Mouse (Mus musculus): ENCODE data around the gene Actg2.
"Not testable (repeated sequence)": the region's sequence is repeated elsewhere in the genome, so short reads cannot be mapped to it uniquely, and the experiment has no call there.

Gene Actg2

DNA sequence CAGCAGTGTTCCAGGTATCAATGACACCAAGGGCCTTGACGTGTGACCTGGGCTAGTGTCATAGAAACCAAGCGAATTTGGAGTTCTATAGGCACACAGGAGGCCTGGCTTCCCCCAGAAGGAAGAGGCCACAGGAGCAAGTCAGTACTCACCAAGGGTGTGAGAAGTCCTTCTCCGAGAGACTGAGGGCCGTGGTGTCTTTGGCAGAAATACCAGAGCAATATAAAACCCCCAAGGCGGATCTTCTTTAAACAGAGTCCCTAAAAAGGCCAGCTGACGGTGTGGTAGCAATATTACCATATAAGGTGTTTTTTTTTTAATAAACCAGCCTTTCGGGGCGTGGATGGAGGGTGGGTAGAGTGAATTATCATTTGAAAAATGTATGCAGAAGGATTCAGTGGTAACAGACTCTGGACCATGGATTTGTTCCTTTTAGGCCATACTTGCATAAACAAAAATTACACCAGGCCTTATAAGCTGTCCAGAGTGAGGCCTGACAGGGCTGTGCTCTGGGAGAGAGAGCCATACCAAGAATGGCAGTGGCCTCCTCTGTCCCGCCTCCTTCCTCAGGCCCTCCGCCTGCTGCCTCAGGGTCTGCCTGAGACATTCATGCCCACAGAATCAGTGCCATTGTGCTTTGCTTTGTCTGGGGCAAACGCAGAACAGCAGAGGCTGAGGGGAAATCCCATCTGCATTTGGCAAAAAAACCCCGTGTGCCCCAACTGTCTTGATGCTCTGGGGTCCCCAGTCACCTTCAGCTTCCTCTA is at the start of gene Actg2:
Gene Actg2, minus strand, starts transcription at position 238 of the 767 bp plus-strand sequence.
- no peak for DNase-seq

GRCm38 (mm10) chr6:83585328-83585727 is 49.3 kb upstream of the Actg2 start:
- DNase-seq: not testable (repeated sequence)

DNA sequence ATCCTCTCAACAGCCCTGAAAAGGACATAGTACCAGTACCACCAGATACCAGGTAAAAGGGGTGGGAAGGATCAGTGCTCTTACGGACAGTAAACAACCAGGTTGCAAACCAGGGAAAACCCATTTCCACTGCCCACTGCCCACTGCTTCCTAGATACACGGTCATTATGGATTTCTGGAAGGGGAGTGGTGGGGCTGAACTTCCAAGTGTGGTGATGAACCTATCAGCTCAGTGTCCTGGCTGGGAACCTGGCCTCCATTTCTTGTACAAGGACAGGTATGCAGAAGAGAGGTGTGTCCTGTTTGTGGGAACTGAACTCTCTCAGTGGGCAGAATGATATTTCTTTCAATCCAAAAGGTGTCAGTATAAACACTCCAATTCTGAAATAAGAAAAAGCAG is 47.5 kb upstream of the Actg2 start:
- DNase-seq: no peak

DNA sequence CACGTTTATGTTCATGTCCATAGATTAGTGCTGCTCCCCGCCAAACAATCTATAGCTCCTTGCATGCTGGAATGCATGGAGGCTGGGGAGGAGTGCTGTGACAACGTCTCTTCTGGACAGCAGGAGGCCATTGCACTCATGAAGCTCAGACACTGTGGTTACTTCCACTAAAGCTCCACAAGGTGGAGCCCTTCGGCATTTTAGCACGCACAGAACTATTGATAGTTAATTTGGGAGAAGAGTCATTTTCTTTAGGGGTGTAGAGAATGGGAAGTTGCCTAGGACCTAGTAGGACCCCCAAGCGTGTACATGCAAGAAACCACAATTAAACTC is 46.8 kb upstream of the Actg2 start:
- DNase-seq: peak; percentile 34

GRCm38 (mm10) chr6:83582135-83582937 is 46.3 kb upstream of the Actg2 start:
- DNase-seq: no peak

- no peak for DNase-seq
Measured at GRCm38 (mm10) chr6:83577534-83577933, 41.5 kb upstream of the Actg2 start.

DNA sequence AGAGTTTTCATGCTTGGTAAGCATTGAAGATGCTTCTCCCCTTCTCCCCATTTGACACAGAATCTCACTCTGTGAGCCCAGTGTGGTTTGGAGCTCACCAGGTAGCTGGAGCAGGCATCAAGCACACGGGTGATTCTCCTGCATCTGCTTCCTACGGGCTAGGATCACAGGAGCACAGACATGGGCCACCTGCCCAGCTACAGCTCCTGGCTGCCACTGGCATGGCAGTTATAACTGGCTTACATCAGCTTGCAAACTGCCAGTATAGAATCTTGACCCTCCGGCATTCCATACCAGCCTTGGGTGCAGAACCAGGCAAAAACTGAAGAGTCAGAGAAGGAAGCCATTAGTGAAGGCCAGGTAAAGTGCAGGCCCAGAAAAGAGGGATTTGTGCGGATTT is 39.5 kb upstream of the Actg2 start:
- no peak for DNase-seq

DNA sequence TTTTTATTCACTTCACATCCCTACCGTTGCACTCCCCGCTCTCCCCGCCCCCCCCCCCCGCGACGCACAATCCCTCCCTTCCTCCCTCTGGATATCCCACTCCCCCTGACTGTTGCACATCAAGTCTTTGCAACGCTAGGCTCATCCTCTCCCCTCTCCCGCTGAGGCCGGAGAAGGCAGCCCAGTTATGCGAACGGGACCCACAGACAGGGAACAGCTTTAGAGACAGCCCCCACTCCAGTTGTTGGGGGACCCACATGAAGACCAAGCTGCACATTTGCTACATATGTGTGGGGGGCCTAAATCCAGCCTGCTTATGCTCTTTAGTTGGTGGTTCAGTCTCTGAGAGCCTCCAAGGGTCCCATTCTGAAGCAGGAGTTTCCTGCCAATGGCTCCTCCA is 36.6 kb upstream of the Actg2 start, which contains the start of gene Stambp:
Gene Stambp, minus strand, starts transcription at position 59 of the 400 bp plus-strand sequence.
- no peak for DNase-seq

- DNase-seq: peak; percentile 95
Measured at GRCm38 (mm10) chr6:83571840-83572667, 36.0 kb upstream of the Actg2 start.

DNA sequence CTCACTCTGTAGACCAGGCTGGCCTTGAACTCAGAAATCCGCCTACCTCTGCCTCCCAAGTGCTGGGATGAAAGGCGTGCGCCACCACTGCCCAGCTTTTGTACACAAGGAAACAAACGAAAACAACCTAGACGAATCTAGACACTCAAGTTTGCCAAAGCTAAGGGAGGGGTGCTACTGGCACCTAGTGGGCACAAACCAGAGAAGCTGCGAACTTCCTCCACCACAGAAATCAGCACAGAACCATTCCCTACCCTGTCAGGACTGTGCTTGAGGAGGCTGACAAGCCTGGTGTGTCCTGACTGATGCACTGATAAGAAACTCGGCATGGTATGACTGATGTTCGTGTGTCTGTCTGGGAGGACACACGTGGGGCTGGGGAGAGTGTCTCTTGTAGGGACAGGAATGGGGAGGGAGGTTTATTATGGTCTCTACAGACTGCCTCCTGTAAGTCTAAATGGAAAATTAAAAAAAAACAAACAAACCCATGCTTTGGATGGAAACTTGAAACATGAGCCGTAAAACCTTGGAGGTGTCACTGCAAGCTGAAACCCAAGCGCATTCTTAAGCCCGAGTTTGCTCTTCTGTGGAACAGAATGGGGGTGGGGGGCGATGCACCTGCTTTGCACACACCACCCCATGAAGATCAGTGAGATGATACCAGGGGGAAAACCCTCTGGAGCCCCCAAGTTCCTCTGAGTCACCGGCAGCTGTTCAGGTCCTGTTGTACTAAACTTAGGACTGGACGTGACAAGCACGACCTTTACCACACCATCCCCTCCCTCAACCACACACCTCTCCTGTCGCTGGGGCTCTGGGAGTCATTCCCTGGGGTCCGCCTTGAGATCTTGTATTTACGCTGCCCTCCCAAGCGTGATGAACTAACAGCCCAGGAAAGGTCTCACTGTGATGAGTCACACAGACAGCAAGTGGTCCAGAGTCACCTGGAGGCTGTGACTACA is 33.1 kb upstream of the Actg2 start:
- DNase-seq: peak; percentile 24

DNA sequence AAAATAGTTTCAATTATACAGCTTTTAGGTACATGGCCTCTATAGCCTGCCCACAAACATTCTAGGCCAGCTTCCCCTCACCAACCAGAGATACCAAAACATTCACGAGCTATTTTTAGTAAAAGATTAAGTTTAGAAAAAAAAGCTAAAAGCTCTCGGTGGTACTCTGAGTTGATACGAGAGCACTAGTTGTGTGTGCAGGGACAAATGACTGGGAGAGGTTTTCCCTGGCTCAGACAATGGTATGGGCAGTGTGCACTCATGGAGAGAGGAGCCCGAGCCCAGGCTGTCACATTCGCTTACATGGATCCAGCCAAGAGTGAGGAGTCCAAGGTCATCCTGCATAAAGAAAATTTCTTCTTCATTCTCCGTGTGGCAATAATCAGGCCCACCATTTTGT is 19.9 kb upstream of the Actg2 start:
- DNase-seq: no peak

GRCm38 (mm10) chr6:83548346-83548745 is 12.3 kb upstream of the Actg2 start:
- DNase-seq: no peak

GRCm38 (mm10) chr6:83545778-83546177 is 9.7 kb upstream of the Actg2 start:
- DNase-seq: peak; percentile 19

GRCm38 (mm10) chr6:83541756-83542456 is 5.8 kb upstream of the Actg2 start:
- peak; percentile 72 for DNase-seq

GRCm38 (mm10) chr6:83540017-83540416 is 4.0 kb upstream of the Actg2 start:
- peak; percentile 58 for DNase-seq

GRCm38 (mm10) chr6:83536795-83537059 is 662 bp upstream of the Actg2 start:
- DNase-seq: no peak

GRCm38 (mm10) chr6:83532608-83533007 is 3.5 kb downstream of the Actg2 start:
- no peak for DNase-seq

- no peak for DNase-seq
Measured at GRCm38 (mm10) chr6:83523194-83523593, 12.9 kb downstream of the Actg2 start.

- no peak for DNase-seq
Measured at GRCm38 (mm10) chr6:83521784-83522183, 14.3 kb downstream of the Actg2 start.

- no peak for DNase-seq
Measured at GRCm38 (mm10) chr6:83518637-83519036, 17.4 kb downstream of the Actg2 start.

GRCm38 (mm10) chr6:83515172-83515571 is 20.9 kb downstream of the Actg2 start:
- no peak for DNase-seq

GRCm38 (mm10) chr6:83512495-83512894 is 23.6 kb downstream of the Actg2 start:
- no peak for DNase-seq

Measured in right cerebral cortex, adult 18-20 months (tissue).